Mouse (Mus musculus): ENCODE measurements around the gene A230072I06Rik.

Gene A230072I06Rik

GRCm38 (mm10) chr8:12278663-12279312 is at the start of gene A230072I06Rik:
Gene A230072I06Rik (plus strand): TSS chr8:12278819.
- peak; percentile 8 to 13 for DNase-seq (ENCODE audit: low spot score in 2 of 2)

- DNase-seq (ENCODE audit: low spot score in 2 of 2), result no peak
Observed at GRCm38 (mm10) chr8:12234039-12234438, 44.6 kb upstream of the A230072I06Rik start.

GRCm38 (mm10) chr8:12238775-12239174 is 39.8 kb upstream of the A230072I06Rik start:
- DNase-seq (ENCODE audit: low spot score in 2 of 2), result no peak

GRCm38 (mm10) chr8:12240143-12240542 is 38.5 kb upstream of the A230072I06Rik start:
- no peak for DNase-seq (ENCODE audit: low spot score in 2 of 2)

GRCm38 (mm10) chr8:12243746-12244145 is 34.9 kb upstream of the A230072I06Rik start:
- no peak for DNase-seq (ENCODE audit: low spot score in 2 of 2)

- DNase-seq (ENCODE audit: low spot score in 2 of 2), result no peak
Observed at GRCm38 (mm10) chr8:12259890-12260289, 18.7 kb upstream of the A230072I06Rik start.

GRCm38 (mm10) chr8:12260476-12261029 is 18.1 kb upstream of the A230072I06Rik start:
- no peak for DNase-seq (ENCODE audit: low spot score in 2 of 2)

- DNase-seq (ENCODE audit: low spot score in 2 of 2), result no peak
Observed at GRCm38 (mm10) chr8:12261556-12261955, 17.1 kb upstream of the A230072I06Rik start.

GRCm38 (mm10) chr8:12264996-12265395 is 13.6 kb upstream of the A230072I06Rik start:
- DNase-seq (ENCODE audit: low spot score in 2 of 2), result no peak

GRCm38 (mm10) chr8:12267863-12268262 is 10.8 kb upstream of the A230072I06Rik start:
- DNase-seq (ENCODE audit: low spot score in 2 of 2), result no peak

GRCm38 (mm10) chr8:12268306-12268829 is 10.3 kb upstream of the A230072I06Rik start:
- DNase-seq (ENCODE audit: low spot score in 2 of 2), result no peak

GRCm38 (mm10) chr8:12279482-12280192 is 1.0 kb downstream of the A230072I06Rik start:
- DNase-seq (ENCODE audit: low spot score in 2 of 2), result no peak

- no peak for DNase-seq (ENCODE audit: low spot score in 2 of 2)
Observed at GRCm38 (mm10) chr8:12282128-12282527, 3.5 kb downstream of the A230072I06Rik start.

GRCm38 (mm10) chr8:12290551-12290950 is 11.9 kb downstream of the A230072I06Rik start:
- no peak for DNase-seq (ENCODE audit: low spot score in 2 of 2)

GRCm38 (mm10) chr8:12298326-12298950 is 19.8 kb downstream of the A230072I06Rik start:
- DNase-seq (ENCODE audit: low spot score in 2 of 2), result peak in 1 of 2 experiments; percentile 7

GRCm38 (mm10) chr8:12301998-12302397 is 23.4 kb downstream of the A230072I06Rik start:
- DNase-seq (ENCODE audit: low spot score in 2 of 2), result no peak

GRCm38 (mm10) chr8:12312975-12313734 is 34.5 kb downstream of the A230072I06Rik start:
- no peak for DNase-seq (ENCODE audit: low spot score in 2 of 2)

GRCm38 (mm10) chr8:12314258-12314657 is 35.6 kb downstream of the A230072I06Rik start:
- DNase-seq (ENCODE audit: low spot score in 2 of 2), result no peak

- DNase-seq (ENCODE audit: low spot score in 2 of 2), result no peak
Observed at GRCm38 (mm10) chr8:12315177-12315576, 36.6 kb downstream of the A230072I06Rik start.

GRCm38 (mm10) chr8:12319755-12320455 is 41.3 kb downstream of the A230072I06Rik start:
- peak in 1 of 2 experiments; percentile 17 for DNase-seq (ENCODE audit: low spot score in 2 of 2)

- no peak for DNase-seq (ENCODE audit: low spot score in 2 of 2)
Observed at GRCm38 (mm10) chr8:12322071-12322470, 43.5 kb downstream of the A230072I06Rik start.
